Mouse (Mus musculus) ovary, postnatal 36 days (tissue): ENCODE results near the gene Cfhr2.
"Not testable (repeated sequence)": the region's sequence is repeated elsewhere in the genome, so short reads cannot be mapped to it uniquely, and the experiment has no call there.

Experiments used
- DNase-seq: peaks from one replicate; pipeline ENCODE4 v3.0.0; 2022; ENCODE audit warnings: low spot score, mixed read lengths

The Cfhr2 gene

DNA sequence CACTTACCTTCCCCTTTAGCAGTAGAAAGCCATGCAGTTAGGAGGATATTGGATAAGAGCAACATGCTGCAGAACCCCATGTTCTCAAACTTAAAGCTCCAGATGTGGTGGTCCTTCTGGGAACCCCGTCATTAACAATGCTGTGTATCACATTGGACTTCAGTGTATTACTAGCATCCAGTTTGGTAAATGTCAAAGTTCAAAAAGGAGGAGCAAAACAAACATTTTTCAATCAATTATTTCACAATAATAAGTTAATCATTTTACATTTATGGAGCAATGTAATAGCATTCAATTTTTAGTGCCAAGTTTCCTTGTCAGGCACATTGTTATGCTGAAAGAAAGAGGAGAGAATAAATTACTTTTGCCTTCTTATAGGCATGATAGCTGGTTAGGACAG lies at the start of gene Cfhr2:
Gene Cfhr2 (minus strand): TSS at position 155 of the 400 bp plus-strand sequence.
- DNase-seq, result no peak

DNA sequence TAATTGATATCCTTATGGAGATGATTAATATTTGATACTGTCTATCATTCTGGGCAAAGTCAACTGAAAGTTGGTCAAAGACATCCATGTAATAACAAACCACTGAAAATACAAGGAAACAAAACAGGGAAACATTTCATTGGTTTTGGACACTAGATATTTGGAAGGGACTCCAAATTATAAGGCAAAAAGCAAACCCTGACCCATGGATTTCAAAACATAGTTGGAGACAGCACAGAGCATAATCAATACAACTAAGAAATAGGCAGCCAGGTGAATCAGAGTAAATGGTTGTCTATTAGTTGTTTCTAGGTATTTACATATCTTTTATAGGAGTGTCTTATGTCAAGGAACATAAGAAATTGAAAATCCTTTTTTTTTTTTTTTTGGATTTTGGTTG lies 5.2 kb upstream of the Cfhr2 start:
- no peak for DNase-seq

DNA sequence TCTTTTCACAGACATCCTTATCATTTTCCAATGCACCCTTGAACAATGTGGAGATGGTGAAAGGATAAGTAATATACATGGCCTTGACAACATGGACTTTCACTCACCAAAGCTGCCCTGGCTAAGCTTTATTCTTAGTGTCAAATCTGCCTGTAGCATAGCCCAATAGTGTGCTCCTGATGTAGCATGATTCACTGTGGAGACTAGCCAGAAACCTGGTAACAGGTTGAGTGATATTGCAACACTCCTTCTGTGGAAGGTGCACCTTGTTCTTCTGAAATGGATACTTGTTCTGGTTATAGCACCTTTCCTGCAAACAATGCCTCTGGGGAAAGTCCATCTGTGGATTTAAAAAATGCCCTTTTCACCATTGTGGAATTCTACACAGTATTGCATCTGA lies 1.7 kb upstream of the Cfhr2 start:
- no peak for DNase-seq

DNA sequence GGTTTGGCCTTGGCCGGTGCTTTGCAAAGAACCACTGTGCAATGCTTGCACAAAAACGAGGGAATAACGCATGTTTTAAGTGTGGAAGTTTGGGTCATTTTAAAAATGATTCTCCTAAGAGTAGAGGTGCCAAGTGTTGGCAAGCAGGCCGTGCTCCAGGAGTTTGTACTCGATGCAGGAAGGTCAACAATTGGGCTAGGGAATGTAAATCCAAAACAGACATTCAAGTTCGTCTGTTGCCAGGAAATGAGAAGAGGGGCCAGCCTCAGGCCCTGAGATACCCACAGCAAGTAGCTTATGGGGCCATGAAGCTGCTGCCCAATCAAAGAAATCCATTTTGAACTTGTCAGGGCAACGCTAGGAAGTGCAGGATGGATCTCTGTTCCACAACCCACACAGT lies 18.8 kb downstream of the Cfhr2 start:
- no peak for DNase-seq

DNA sequence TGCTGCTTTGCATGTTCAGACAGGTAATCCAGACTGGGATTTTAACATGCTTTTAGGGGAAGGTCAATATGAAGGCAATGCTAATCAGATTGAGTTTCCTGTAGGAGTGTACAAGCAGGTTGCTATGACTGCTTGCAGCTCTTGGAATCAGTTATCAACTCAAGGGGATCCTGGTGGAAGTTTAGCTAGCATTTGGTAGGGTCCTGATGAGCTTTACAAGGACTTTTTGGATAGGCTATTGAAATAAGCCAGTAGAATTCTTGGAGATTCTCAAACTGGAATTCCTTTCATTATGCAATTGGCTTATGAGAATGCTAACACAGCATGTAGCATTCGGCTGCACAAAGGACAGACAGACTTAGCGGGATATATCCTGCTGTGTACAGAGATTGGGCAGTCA lies 19.2 kb downstream of the Cfhr2 start:
- no peak for DNase-seq

DNA sequence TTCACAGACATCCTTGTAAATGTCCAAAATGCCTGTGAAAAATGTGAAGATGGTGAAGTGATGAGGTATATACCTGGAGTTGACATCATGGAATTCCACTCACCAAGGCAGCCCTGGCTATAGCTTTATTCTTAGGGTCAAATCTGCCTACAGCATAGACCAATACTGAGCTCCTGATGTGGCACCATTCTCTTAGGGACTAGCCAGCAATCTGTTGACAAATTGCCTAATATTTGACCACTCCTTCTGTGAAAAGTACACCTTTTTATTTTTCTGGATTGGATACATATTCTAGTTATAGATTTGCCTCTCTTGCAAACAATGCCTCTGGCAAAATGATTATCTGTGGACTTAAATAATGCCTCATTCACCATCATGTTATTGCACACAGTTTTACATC lies 49.9 kb downstream of the Cfhr2 start:
- DNase-seq, result no peak

DNA sequence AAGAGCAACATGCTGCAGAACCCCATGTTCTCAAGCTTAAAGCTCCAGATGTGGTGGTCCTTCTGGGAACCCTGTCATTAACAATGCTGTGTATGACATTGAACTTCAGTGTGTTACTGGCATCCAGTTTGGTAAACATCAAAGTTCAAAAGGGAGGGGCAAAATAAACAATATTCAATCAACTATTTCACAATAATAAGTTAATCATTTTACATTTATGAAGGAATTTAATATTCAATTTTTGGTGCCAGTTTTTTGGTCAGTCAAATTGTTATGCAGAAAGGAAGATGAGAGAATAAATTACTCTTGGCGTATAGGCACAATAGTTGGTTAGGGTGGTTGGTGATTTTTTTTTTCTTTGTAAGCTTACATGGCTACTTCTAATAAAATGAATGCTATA lies 77.4 kb downstream of the Cfhr2 start, which contains the start of gene Gm4788:
Gene Gm4788 (minus strand): TSS at position 101 of the 400 bp plus-strand sequence.
- DNase-seq, result no peak

DNA sequence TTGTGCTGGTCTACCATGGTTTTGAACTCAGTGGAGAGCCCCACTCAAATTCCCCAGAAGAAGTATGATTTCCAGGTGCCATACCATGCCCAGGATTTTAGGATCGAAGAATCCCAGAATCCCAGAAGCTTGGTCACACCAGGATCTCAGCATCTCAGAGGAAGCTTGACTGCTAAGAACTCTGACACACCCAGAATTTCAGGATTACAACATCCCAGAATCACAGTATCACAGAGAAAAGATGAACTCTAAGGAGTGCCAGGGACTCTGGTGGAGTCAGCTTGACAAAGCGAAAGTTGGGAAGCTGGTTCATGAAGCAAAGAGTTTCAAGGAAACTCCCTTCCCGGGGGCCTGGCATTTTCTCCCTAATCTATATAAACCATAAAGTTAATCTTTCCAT lies 88.6 kb downstream of the Cfhr2 start:
- not testable (repeated sequence) for DNase-seq
